Mouse (Mus musculus): ENCODE results near the gene Akr1b3. TPM values are rescaled to one million over a fixed set of nuclear protein-coding genes. Genes with fewer than 3 reads are reported as not detected.

The Akr1b3 gene
- total RNA-seq, 2 experiments from 2014 or later, result 152 to 165 TPM

- DNase-seq, result peak in 1 of 2 experiments; percentile 25
- intact Hi-C loops (cut with DNase I), result loop anchor here (5.0 kb wide), 1 partner anchor 75 kb away; no protein-coding TSS in a partner anchor
Measured at GRCm38 (mm10) chr6:34277665-34278064, 39.6 kb downstream of the Akr1b3 start.

- intact Hi-C loops (cut with DNase I), result no loop called here
- DNase-seq, result peak in 1 of 2 experiments; percentile 24
Measured at GRCm38 (mm10) chr6:34274346-34274745, 42.9 kb downstream of the Akr1b3 start.

- DNase-seq, result no peak
- intact Hi-C loops (cut with DNase I), result no loop called here
Measured at GRCm38 (mm10) chr6:34273073-34273472, 44.2 kb downstream of the Akr1b3 start.

GRCm38 (mm10) chr6:34272462-34272861 lies 44.8 kb downstream of the Akr1b3 start:
- intact Hi-C loops (cut with DNase I), result no loop called here
- DNase-seq, result no peak

GRCm38 (mm10) chr6:34270717-34271116 lies 46.6 kb downstream of the Akr1b3 start:
- intact Hi-C loops (cut with DNase I), result no loop called here
- no peak for DNase-seq

- intact Hi-C loops (cut with DNase I), result no loop called here
- no peak for DNase-seq
Measured at GRCm38 (mm10) chr6:34258546-34258945, 58.7 kb downstream of the Akr1b3 start.

Other genes starting within 250 kb of the Akr1b3 start
- gene Slc35b4, start 140.4 kb downstream of the Akr1b3 start, total RNA-seq (2021), result 1 to 10 TPM; 5.6 to 5.8 TPM
- gene Akr1b8, start 36.6 kb upstream of the Akr1b3 start, total RNA-seq (2021), result 1 to 10 TPM; 1.7 to 2.2 TPM
- 10 to 100 TPM; 52.6 to 56.5 TPM for gene Akr1b10, start 66.7 kb upstream of the Akr1b3 start, total RNA-seq (2021)
- gene Akr1b7, start 94.9 kb upstream of the Akr1b3 start, total RNA-seq (2021), result not detected
- 10 to 100 TPM; 87.5 to 92.0 TPM for gene Bpgm, start 158.7 kb upstream of the Akr1b3 start, total RNA-seq (2021)

Measured in gastrocnemius, postnatal 36 days (tissue).